Mouse (Mus musculus): Measurements from ENCODE around the gene Wdr86. TPM values are rescaled to one million over a fixed set of nuclear protein-coding genes. Genes with fewer than 3 reads are reported as not detected.
"Not testable (repeated sequence)": the region's sequence is repeated elsewhere in the genome, so short reads cannot be mapped to it uniquely, and the experiment has no call there.

The Wdr86 gene
- total RNA-seq (2015): 0.18 TPM in 1 of 2 replicates, not detected in the other
- total RNA-seq (2017): 0.12 and 0.55 TPM in 2 replicates

DNA sequence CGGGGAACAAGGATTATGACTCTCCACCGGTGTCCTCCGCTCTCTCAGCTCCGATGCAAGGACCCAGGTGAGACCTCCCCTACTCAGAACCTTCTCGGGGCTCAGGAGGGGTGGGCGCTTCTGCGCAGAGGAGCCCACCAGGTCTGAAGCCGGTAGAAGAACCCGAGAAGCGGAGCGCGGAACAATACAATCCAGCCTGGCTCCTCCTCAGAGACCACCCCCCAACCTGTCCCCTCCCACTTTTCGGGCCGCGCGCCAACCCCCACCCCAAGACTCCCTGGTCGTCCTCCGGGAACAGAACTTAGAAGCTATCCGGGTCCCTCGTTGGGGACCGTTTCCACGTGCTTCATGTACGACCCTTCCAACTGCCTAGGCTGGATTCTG lies at the start of gene Wdr86:
Wdr86 (minus strand) TSS at position 240 of the 384 bp plus-strand sequence.
- no peak for ATAC-seq (ENCODE audit: poor library complexity, severe bottlenecking)

DNA sequence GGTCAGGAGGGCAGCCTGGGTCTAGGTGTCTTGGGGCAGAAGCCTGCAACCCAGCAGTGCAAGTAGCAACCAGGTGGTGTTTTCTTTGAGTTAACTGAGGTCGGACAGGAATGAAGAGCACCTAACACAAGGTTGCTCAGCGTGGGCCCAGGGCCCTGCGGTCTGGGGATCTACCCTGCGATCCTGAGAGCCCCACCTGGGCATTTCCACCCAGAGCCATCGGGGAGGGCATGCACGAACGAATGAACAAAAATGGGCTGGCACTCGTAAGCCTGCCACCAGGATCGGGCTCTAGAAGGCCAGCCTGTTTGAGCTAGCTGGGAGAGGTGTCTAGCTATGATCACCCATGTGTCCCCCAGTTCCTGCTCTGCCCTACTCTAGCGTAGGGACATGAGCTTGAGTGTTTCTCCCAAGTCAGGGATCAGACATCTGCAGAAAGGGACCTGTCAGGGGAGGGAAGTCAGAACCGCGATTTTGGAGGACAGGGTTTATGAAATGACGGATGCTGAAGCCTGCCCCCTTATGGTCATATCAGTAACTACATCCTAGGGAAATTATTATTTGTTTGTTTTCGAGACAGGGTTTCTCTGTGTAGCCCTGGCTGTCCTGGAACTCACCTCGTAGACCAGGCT lies 49.5 kb upstream of the Wdr86 start:
- ATAC-seq (ENCODE audit: poor library complexity, severe bottlenecking): peak; percentile 75

DNA sequence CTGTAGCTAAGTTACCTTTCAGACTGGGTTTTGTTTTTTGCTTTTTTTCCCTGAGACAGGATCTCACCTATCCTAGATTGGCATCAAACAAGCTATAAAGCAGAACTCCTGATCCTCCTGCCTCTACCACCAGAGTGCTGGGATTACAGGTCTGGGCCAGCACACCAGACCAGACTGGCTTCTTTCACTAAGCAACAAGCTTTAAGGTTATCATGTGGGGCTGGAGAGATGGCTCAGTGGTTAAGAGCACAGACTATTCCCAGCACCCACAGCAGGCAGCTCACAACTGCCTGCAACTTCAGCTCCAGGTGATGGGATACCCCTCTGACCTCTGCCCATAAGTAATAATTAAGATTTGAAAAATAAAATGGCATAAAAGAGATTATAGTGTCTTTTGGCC lies 48.8 kb upstream of the Wdr86 start:
- no peak for ATAC-seq (ENCODE audit: poor library complexity, severe bottlenecking)

DNA sequence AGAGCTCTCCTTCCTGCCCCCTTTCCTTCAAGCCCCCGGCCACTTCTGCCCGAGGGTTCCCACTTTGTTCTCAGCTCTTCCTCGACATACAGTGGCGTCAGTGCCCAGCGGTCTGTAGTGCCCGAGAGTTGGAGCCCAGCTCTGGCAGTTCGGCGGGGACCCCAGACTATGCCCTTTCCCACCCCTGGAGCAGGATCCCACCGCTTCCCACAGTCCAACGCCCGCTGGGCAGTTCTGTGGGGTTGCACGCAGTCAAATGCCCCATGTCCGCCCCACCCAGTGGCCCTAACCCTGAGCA lies 48.3 kb upstream of the Wdr86 start:
- ATAC-seq (ENCODE audit: poor library complexity, severe bottlenecking): no peak

DNA sequence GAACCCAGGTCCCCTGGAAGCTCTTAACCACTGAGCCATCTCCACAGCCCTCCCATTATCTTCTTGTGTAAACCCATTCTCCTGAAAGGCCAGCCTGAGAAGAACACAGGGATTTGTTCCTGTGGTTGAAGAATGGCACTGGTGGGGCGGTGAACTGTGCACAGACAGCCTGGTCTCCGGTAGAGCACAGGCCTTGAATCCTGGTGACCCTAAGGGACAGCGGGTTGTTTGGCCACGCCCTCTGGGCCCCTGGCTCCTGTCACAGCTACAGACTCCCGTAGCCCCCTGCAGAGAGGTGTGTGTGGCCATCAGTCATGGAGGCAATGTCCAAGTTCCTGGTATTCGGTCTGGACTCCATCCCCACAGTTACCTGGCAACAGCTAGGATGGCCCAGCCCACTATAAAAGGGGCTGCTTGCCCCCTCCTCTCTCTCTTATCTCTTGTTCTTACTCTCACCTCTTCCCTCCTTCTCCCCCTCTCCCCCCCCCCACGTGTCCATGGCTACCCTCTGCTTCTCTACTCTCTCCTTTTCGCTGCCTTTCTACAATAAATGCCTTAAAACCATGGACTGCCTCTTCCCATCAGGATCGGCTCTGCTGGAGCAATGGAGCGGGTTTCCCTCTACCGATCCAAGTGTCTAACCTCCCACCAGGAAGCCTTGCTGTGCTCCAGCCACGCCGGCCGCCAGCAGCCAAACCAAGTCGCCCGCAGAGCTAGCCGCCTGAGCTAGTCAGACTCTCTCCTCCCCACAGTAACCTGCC lies 47.7 kb upstream of the Wdr86 start:
- ATAC-seq (ENCODE audit: poor library complexity, severe bottlenecking): no peak

DNA sequence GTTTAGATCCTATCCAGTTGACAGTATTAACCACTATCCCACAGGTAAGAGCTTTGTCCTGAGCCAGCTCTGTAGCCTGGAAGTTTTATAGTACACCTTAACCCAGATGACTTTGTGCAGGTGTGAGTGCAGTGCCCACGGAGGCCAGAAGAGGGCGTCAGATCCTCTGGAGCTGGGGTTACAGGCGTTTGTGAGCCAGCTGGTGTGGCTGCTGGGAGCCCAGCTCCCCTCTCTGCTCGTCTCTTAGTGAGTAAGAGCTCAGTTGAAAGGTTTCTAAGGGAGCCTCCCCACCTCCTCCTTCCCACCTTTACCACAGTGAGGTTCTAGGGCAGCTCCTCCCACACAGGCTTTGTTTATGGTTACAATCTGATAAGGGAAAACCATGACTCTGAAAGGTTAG lies 46.2 kb upstream of the Wdr86 start:
- ATAC-seq (ENCODE audit: poor library complexity, severe bottlenecking): peak; percentile 66

DNA sequence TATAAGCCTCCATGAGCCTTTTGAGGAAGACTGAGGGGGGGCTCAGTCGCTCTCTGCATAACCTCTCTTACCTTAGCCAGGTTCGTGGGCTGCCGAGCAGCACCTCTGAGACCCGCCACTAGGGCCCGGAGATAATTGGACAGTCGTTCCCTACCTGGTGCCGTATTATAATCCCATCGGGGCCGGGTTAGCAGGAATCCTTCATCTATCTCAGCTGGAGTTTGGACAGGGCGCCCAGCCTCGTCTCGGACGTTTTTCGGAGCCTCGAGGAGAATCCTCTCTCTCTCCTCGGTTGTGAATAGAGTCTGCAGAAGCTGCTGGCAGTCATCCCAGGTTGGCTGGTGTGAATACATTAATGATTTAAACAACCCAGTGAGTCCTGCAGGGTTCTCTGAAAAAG lies 44.0 kb upstream of the Wdr86 start:
- ATAC-seq (ENCODE audit: poor library complexity, severe bottlenecking): not testable (repeated sequence)

DNA sequence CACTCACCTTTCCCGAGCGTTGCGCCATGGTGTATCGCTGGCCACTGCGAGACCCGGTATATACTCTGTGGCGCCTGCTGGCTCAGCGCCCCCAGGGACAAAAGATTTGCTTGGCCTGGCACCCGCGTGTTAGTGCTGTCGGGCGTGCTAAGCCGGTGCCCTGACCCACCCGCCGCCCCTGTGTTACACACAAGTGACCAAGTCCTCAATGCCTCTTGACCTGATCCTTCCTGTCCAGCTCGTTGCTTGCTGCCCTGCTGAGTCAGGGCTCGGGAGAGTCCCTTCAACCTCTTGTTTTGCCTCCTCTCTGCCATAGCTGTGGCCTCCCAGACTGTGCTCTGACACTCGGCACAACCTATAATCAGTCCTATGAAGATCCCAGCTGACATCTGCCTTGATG lies 27.3 kb upstream of the Wdr86 start, which contains the start of gene Crygn:
Crygn (minus strand) TSS at position 193 of the 400 bp plus-strand sequence.
- ATAC-seq (ENCODE audit: poor library complexity, severe bottlenecking): no peak

DNA sequence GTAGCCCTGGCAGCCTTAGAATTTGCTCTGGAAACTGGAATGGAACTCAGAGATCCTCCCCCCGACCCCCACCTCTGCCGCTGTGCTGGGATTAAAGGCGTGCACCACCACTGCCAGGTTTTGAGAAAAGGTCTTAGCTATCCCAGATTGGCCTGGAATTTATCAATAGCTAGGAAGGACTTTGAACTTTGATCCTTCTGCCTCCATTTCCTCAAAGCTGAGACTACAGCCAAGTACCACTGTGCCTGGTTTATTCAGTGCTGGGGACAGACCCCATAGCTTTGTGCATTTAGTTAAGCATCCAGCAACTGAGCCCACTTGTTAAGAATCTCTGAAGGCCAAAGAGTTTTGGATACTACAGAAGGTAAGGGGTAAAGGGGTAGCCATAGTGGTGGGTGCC lies 26.4 kb upstream of the Wdr86 start:
- ATAC-seq (ENCODE audit: poor library complexity, severe bottlenecking): no peak

DNA sequence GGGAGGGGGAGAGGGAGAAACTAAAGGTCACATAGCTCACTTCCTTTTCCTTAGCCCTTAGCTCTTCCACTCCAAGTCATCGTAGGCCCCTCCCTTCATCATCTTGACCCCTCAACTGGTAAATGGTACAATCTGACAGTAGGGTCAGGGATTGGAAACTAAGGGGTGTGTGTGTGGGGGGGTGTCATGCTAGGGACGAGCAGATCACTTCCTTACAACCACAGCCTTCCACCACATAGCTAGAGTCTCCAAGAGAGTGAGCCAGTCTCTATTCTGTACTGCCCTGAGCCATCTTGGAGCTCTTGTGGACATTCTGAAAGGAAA lies 21.6 kb upstream of the Wdr86 start:
- peak; percentile 33 for ATAC-seq (ENCODE audit: poor library complexity, severe bottlenecking)

DNA sequence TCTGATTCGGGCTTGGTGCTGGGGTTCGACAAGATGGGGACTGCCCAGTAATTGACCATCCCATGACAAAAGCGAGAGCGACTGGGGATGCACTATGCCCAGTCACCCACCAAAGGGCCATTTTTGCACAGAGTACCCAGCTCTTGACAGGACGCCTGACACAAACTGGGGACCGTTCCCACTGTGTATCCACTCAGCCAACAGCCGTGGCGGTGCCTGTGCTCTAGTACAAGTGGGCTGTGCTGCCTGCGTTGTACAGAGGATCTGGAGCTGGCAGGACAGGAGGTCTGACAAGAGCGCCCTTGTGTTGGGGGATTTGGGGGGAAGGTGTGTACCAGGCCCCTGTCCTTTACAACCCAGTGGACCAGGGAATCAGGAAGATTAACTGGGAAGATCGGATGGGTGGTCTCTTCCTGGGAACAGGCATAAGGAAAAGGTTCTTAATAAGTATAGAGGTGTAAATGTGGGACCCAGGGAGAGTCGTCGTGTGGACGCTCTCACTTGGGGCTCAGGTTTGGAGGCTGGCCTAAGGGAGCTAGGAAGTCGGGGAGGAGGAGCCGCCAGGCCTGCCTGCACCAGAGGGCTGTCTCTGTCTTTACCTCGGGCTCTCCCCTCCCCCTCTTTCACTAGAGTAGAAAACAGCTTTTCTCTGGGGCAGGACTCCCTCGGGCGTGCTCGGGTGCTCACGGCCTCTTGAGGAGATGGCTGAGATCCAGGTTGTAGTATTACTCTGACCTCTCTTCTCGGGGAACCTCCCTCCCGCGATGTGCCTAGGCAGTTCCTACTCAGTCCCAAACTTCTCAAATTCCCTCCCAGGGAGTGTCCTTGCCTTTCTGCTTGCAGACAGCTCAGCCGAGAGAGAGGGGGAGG lies 21.0 kb upstream of the Wdr86 start:
- peak; percentile 55 for ATAC-seq (ENCODE audit: poor library complexity, severe bottlenecking)

DNA sequence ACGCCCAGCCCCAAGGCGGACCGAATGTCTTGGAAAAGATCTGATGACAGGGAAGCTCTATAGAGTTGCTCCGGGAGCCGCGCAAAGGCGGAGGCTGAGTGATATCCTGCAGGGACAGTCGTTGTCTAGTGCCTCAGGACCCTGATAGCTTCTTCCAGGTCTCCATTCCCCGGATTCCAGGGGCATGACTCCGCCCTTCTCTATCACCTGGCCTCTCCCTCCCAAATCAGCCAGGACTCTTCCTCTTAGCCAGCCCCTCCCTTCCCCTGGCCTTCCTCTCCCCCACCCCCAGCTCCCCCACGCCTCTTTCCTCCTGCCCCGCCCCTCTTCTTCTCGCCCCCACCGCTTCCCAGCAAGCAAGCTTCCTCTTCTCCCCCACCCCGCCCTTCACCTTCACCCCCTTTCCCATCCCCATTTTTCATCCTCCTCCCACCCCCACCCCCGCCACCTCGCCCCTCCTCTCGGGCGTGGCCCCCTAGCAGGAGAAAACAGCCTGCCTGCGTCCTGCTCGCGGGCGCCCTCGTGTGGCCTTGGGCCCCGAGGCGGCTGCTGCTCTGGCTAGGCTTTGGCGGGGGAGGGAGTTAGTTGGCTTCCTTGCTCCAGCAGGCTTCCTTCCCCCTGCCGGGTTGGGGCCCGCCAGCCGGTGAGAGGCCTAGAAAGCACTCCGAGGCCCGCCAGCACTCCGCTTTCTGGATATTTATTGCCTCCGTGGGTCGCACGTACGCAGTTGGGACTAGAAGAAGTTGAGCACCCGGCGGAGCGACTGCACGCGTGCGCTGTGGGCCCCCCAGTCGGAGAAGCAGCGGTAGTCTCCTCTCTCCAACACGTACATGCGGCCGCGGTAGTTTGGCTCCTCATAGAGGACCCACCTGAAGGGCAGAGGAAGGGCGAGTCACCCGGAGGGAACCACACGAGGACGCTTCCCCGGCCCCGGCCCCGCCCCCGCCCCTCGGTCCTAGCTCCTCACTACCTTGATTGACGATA lies 20.1 kb upstream of the Wdr86 start:
- peak; percentile 88 for ATAC-seq (ENCODE audit: poor library complexity, severe bottlenecking)

DNA sequence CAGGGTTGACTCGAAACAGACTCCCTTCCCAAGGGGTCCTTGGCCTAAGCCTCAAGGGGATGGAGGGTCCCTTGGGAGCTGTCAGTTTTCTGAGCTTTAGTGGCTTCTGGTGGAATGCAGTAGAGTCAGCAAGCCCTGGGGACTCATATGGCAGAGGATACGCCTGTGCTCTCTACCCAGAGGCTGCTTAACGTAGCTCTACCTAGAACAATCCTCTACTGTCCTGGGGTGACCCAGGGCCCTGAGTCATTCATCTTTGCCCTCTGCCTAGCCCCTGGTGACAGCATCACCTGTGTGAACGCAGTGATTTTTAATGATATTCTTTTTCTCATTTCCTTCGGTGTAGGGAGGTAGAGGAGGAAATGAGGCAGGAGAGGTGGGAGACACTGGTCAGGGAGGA lies 19.2 kb upstream of the Wdr86 start:
- no peak for ATAC-seq (ENCODE audit: poor library complexity, severe bottlenecking)

DNA sequence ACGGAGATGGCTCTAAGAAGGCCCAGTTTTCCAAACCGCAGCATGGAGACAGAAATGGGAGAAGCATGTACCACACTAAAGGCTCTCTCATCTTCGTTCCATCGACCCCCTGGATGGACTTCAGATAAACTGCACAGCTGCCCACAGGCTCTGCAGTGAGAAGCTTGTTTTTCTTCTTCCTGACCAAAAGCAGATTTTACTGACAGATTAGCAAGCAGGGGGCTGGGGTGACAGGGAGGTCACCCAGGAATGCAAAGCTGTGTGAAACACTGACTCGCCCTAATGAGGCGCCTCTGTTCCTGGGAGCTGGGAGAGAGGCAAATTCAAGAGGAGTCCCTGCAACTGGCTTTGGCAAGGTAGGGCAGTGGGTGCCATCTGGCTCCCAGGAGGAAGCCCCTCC lies 17.0 kb upstream of the Wdr86 start:
- ATAC-seq (ENCODE audit: poor library complexity, severe bottlenecking): no peak

DNA sequence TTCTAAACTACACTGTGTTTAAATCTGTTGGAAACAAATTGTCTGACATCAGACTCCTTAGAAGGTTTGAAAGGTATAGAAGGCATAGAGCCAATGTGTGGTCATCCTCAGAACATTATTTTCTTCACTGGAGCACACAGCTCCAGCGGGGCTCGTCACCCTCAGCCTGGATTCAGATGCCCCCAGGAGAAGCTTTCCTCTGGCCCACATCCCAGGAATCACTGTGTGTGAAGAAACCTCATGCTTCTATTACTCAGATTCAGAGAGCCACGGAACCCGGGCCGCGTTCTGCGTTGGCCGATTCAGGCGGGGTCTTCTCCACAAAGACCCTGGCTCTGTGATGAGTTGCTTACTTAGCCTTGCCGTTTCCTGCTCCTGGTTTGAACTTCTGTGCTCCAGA lies 13.4 kb upstream of the Wdr86 start:
- no peak for ATAC-seq (ENCODE audit: poor library complexity, severe bottlenecking)

DNA sequence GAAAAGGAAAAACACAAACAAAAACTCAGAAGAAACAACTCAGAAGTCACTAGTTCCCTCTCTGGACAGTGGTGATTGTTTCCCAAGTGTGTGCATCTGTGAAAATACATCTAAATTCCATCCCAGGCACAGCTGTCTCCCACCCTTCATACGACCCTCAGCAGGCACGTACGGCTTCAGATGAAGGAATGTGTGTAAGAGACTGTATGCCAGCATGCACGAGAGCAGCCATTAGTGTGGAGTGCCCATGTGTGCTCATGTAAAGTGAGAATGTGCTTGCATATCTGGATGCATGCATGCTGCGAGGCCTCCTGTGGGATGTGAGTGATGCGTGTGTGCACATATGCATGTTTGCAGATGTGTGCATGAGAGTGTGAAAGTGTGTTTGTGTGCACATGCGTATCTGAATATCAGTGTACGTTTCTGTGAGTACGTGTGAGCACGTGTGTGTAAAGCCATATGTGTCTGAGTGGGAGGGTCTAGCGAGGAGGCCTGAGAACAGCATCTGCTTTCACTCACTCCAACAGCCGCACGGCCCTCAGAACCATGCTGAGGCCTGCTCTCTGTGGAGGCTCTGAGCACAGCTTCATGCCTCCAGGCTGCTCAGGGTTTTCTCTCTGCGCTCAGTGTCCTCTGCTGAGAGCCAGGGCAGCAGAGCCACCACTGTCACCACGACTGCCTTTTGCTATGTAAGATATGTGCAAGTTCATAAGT lies 10.8 kb upstream of the Wdr86 start:
- no peak for ATAC-seq (ENCODE audit: poor library complexity, severe bottlenecking)

DNA sequence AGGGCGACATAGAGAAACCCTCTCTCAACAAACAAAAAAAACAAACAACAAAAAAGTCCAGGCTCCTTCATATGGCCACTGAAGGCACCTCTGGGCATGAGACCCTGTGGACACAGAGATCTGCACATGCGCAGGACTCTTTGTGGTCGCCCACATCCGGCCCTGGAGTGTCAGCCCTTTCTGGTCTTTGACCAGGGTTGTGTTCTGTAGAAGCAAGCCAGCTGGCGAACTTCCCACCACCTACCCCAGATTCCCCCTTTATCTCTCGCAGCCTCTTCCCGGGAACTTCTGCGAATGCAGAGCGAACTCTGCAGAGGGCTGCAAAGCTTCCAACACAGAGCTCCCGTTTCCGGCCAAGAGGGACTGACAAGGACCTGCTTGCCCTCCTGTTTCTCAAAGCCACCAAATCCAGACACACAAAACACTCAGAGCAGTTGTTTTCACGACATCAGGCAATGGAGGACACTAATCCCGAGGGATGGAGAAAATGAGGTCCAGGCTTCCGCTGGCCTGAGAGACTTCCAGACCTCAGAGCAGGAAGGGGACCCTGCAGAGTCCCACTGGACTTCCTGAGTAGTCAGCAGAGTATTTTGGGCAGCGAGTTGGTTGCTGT lies 8.7 kb upstream of the Wdr86 start:
- peak; percentile 86 for ATAC-seq (ENCODE audit: poor library complexity, severe bottlenecking)

DNA sequence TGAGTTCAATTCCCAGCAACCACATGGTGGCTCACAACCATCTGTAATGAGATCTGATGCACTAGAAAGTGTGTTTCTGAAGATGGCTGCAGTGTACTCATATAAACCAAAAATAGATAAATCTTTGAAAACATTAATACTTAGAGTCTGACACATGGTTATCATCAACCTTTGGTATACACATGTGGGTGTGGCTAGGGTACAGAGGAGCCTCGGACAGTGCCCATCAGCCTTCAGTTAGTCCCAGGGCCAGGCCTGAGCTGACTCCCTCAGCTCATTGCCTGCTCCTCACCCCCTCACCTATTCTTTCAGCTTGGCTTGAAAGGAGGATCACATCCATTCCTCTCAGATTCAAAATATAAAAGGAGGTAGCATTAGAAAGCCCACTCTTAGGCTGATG lies 8.0 kb upstream of the Wdr86 start:
- no peak for ATAC-seq (ENCODE audit: poor library complexity, severe bottlenecking)

DNA sequence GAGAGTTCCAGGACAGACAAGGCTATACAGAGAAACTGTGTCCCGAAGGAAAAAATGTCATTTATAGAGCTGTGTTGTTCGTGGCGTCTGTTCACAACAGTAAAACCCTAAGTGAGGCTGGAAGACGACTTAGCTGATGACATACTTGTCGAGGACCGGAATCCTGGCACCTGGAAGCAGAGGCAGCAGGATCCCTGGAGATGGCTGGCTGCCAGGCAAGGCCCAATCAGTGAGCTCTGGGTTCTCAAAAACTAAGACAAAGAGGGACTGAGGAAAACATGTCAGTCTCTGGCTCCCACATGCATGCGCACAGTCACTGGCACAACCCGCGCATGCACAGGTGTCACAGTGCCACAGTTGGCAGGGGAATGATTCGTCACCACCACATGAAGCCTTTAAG lies 7.1 kb upstream of the Wdr86 start:
- no peak for ATAC-seq (ENCODE audit: poor library complexity, severe bottlenecking)
